Mouse (Mus musculus) naive thymus-derived CD4-positive, alpha-beta T cell, adult 2 months (primary cell): ENCODE measurements around the gene Bcar1.

ENCODE experiments used
- DNase-seq: peaks from one replicate; pipeline ENCODE4 v3.0.0-alpha.2; 2011; ENCODE audit warnings: low read depth

Bcar1 gene

DNA sequence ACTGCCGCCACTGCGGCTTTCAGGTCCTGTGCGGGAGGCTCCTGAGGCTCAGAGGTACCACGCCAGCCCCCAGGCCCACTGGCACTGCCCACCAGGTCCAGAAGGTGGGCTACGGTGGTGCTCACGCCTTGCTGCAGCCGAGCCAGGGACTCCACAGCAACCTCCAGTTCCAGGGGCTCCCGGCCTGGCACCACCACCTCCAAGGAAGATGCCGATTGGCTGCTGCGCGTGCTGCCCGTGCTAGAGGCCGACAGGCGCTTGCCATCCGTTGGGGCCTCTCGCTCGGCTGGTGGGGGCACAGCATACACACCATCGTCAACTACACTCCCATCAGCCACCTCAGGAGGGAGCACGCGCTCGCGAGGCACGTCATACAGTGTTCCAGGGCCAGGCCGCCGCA lies 29.8 kb downstream of the Bcar1 start:
- no peak for DNase-seq

- DNase-seq = no peak
These were observed 30.3 kb downstream of the Bcar1 start for GRCm38 (mm10) chr8:111713291-111713690.

DNA sequence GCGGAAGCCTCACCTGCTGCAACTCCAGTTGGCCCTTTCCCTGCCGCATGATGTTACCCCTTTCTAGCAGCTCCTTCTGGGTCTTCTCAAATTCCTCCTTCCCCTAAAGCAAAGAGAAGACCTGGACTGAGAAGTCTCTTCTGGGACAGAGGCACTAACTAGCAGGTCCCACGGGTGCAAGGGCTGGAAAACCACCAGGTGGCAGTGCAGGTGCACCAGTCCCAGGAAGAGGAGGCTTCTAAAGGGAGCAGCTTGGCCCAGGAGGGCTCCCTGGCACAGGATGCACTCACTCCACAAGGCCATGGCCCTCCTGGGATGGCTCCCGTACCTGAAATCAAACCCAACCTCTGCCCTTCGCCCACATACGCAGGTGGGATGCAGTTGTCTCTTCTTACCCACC lies 31.0 kb downstream of the Bcar1 start:
- peak; percentile 68 for DNase-seq

GRCm38 (mm10) chr8:111712135-111712534 lies 31.5 kb downstream of the Bcar1 start:
- no peak for DNase-seq

DNA sequence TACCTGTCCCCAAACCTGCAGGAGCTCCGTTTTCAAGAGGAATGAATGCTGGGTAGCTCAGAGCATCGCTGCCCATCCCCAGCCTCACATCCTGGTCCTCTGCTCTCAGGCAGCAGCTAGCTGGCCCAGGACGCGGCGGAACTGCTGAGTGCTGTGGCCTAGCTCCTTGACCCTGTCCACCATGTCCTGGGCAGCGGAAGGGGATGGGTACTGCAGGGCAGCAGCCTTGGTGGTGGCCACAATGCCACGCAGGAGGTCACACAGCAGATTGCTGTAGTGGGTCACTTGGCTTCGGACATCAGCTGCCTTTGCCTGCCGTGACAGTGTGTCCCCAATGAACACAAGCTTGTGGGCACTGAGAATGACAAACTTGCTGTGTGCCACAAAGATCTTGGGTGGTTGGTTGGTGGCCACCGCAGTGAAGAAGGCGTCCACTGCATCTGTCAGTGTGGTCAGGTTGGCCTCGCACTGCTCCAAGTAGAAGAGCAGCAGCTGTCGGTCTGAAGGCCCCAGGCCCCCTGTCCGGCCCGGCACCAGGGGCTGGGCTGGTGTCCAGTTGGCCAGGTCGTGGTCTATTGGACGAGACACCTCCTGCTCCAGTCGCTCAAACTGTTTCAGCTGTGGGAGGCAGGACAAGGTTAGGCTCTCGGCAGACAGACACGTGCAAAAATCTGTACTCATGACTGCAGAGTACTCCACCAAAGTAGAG lies 32.7 kb downstream of the Bcar1 start:
- no peak for DNase-seq

GRCm38 (mm10) chr8:111709223-111709622 lies 34.4 kb downstream of the Bcar1 start:
- no peak for DNase-seq

DNA sequence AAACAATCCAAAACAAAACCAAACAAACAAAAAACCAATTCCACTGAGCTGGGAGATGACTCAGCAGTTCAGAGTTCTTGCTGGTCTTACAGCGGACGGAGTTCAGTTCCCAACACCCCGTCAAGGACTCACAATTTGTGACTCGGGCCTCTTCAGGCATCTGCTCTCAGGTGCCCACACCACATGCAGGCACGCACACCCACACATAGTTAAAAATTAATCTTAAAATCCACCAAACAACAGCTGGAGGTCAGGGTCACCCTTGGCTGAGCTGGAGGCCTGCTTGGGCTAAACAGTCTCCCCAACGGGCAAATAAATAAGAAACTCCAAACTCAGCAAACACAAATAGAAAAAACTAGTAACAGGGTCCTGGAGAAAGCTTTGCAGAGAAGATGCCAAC lies 35.3 kb downstream of the Bcar1 start:
- DNase-seq = no peak

- no peak for DNase-seq
These were observed 37.9 kb downstream of the Bcar1 start for GRCm38 (mm10) chr8:111705699-111706098.

- DNase-seq = no peak
These were observed 38.4 kb downstream of the Bcar1 start for GRCm38 (mm10) chr8:111705222-111705621.

DNA sequence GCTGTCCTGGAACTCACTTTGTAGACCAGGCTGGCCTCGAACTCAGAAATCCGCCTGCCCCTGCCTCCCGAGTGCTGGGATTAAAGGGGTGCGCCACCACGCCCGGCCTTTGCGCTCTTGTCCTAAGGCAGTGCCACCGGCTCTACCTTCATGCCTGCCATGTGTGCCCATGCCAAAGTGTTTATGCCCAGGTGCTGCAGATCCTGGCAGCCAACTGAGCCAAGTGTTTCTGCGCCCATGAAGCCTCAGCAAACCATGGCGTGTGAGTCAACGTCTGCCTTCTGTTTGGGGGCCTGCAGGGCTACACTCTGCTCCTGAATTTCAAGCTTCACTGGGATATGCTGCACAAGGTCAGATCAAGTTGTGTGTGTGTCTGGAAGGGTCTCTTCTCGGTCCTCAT lies 39.0 kb downstream of the Bcar1 start:
- DNase-seq = no peak

DNA sequence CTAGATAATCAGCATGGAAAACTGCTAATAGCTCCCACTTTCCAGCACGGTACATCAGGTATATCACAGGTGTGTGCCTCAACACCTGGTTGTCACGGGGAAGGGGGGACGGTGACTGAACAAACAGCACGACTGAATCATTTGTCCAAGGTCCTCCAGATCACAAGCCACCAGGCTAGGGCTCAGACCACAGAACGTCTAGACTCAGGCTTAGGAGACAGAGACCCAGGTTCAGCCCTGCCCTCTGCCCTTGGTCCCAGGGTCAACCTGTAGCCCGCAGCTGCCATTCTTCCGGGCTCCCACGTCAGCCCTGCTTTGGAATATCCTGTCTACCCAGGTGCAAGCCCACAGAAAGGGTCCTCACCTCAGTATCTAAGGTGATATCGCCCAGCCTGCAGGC lies 42.2 kb downstream of the Bcar1 start:
- no peak for DNase-seq

- DNase-seq = no peak
These were observed 42.9 kb downstream of the Bcar1 start for GRCm38 (mm10) chr8:111700740-111701139.

DNA sequence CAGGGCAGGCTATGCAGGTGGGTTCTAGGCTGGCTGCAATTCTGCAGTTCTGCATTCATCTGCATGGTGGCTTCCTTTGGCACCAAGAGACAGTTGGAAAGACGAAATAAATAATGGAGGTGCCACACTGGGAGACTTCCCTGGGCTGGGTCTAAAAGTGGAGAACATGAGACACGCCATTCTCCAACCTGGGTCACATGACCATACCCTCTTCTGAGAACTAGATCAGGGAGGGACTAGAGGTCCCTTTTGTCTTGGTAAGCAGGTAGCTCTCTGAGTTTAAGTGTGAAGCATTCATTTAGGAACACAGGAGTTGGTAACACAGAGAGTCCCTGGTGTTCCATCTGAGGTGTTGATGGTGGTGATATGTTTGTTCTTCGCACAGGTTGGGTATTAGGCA lies 43.4 kb downstream of the Bcar1 start:
- no peak for DNase-seq

- no peak for DNase-seq
These were observed 44.6 kb downstream of the Bcar1 start for GRCm38 (mm10) chr8:111699035-111699434.

DNA sequence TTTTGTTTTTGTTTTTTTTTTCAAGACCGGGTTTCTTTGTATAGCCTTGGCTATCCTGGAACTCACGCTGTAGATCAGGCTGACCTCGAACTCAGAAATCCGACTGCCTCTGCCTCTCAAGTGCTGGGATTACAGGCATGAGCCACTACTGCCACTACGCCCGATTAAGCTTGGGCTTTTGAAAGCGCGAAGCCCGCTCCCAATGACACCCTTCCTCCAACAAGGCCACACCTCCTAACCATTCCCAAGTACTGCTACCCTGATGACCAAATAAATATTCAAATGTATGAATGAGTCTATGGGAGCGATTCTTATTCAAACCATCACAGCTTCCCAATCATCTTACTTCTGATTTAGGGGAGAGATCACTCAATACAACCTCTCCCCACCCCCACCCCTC lies 46.0 kb downstream of the Bcar1 start:
- DNase-seq = no peak

GRCm38 (mm10) chr8:111695441-111695840 lies 48.2 kb downstream of the Bcar1 start:
- DNase-seq = no peak

- no peak for DNase-seq
These were observed 50.3 kb downstream of the Bcar1 start for GRCm38 (mm10) chr8:111693261-111693741.

DNA sequence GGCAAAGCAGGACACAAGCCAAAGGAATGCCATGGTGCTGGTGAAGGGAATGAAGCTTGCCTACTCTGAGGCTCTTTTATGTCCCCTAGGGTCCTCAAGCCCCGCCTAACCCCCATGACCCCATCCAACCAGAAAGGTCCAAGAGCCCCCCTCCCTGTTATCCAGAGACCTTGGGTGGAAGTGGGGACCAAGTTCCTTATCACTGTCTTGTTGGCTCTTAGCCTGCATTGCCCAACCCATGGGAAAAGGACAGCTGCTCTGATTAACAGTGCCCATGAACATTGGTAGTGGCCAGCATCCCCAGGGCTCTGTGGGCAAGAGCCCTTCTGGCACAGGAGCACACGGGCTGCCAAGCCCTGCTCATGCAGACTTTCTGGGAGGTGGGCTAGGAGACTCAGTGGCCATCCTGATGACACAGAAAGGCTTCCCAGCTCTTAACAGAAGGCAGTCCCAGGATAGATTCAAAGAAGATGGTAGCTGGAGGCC lies 52.6 kb downstream of the Bcar1 start, which contains the start of gene Ctrb1:
TSS of gene Ctrb1 (minus strand) at position 51 of the 486 bp plus-strand sequence.
- DNase-seq = no peak

DNA sequence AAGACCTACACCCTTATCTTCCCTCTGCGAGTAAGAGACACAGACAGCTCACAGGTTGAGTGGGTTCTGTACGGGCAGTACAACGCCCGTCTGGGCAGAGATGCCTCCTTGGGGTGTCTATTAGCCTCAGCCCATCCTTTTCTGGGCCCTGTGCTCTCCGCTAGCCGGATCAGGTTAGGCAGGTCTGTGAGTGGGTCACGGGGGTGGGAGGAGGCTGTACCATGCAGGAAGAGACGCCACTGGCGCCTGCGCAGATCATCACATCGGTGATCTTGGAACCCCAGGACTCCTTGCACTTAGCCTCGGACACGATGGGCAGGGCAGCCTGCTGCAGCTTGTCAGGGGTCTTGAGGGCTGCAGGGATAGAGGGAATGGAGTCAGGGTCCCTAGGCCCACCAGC lies 56.7 kb downstream of the Bcar1 start:
- no peak for DNase-seq

GRCm38 (mm10) chr8:111682521-111682920 lies 61.1 kb downstream of the Bcar1 start:
- DNase-seq = no peak

DNA sequence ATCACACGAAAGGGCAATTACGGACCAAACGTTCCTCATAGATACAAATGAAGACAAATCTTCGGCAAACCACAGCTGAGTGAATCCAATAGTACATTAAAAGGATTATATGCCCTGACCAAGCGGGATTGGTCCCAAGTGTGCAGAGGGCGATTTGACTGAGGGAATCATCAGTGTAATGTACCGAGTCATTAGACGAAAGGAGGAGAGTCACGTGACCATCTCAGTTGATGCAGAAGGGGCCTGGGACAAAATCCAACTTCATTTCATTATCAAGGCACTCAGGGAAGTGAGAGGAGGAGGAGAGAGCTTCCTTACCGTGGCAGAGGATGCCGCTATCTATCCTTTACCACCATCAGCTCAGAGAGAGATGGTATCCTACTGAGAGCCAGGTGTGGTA lies 62.5 kb downstream of the Bcar1 start:
- DNase-seq = no peak

DNA sequence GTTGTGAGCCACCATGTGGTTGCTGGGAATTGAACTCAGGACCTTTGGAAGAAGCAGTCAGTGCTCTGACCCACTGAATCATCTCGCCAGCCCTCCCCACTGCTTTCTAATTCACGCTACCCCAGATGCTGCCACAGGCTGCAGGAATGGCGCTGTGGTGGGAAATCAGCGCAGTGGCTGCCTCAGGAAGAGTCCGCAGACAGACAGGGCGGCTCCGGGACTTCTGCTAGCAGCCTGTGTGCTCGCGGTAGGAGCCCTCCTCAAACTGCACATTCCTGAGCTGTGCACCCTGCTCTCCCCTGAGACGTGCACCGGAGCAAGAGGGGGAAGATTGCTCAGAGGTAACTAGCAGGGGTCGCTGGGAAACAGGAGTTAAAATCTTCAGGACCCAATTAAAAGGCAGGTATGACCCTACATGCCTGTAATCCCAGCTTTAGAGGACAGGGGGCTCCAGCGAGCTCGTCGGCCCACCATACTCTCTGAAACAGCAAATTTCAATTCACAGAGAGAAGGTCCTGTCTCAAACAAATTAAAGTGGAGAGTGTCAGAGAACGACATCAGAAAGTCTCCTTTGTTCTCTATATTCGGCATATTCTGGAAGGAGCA lies 63.1 kb downstream of the Bcar1 start:
- DNase-seq = no peak

- DNase-seq = no peak
These were observed 64.8 kb downstream of the Bcar1 start for GRCm38 (mm10) chr8:111678848-111679247.

DNA sequence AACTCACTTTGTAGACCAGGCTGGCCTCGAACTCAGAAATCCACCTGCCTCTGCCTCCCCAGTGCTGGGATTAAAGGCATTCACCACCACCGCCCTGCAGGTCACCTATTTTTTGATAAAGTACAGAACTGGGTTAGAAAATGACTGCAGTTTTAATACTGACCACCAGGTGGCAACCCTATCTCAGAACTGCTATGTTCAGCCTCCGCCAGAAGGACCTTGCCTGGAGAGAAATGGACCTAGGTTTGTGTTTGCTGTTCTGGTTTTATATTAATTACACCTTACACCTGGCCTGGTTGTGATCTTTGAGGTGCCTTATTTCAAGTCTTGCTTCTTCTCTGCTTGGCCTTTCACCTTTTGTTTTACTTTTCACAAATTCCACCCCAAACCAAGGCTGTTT lies 65.5 kb downstream of the Bcar1 start:
- peak; percentile 79 for DNase-seq
